8 mouse cellular contexts compared by ENCODE assay signal in the genomic region with DNA sequence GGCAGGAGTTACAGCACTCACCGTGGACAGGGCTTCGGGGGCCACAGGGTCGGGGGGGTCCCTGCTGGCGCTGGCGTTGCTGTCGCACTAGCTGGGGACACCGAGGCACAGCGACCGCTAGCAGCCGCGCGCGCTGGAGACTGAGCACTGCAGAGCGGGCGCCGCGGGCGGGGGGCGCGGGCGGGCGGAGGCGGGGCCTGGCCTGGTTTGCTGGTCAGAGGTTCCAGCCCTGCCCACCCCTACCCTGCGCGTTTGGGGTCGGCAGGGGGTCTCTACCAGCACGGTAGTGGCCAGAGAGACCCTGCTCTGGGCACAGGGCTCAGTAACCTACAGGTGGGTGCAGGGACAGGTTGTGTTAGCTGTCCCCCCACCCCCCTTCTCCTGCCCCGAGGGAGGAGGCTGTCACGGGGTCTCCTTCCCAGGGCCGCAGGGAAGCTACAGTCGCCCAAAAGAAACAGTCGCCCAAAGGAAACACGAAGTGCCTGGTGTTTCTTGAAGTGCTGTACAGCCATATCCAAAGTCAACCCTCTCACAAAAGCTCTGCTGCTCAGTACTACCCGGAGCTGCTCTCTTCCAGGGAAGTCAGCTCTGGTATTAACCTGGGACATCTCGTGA. TPM values are rescaled to one million over a fixed set of nuclear protein-coding genes. Genes with fewer than 3 reads are reported as not detected.
A peak's percentile ranks its signal among the peaks of the same experiment; 100 is the strongest.
DNase-seq lines count a peak whose midpoint lies in the region; ATAC-seq and TF ChIP-seq lines count a peak whose summit lies in the region.

A gene (minus strand): TSS at position 225 of the 615 bp plus-strand sequence.

- no peaks in the 10 kb centered on the region for H3K9me3 ChIP-seq in kidney, embryonic 14.5 days (ENCODE audit: control insufficient read depth, low read length)
- no peaks in the 10 kb centered on the region for H3K9me3 ChIP-seq in heart, postnatal 0 days (replicated peaks; ENCODE audit: control insufficient read depth, low read length)
- H3K9me3 ChIP-seq in liver, embryonic 12.5 days (replicated peaks) = no peaks in the 10 kb centered on the region

- no peak for TF ChIP-seq EP300 in heart, postnatal 0 days (IDR thresholded peaks at IDR 0.05; ENCODE audit: low read depth)

- H3K4me1 ChIP-seq in kidney, embryonic 14.5 days (ENCODE audit: control insufficient read depth, insufficient read depth, low read length) = peaks cover 9% of the 10 kb centered on the region
- peaks cover 5% of the 10 kb centered on the region; the same call in 1 of the 2 replicates for H3K4me1 ChIP-seq in heart, postnatal 0 days (ENCODE audit: control insufficient read depth, insufficient read depth)
- peaks cover 12% of the 10 kb centered on the region for H3K4me1 ChIP-seq in liver, embryonic 12.5 days
- peaks cover 37% of the 10 kb centered on the region for H3K4me1 ChIP-seq in olfactory bulb, adult 2 months (ENCODE audit: control insufficient read depth, insufficient read depth, low read length)

- no peak within 1 kb of the TSS for H3K27ac ChIP-seq in kidney, embryonic 14.5 days (ENCODE audit: low read depth, low read length)
- H3K27ac ChIP-seq in heart, postnatal 0 days (ENCODE audit: low read depth) = no peak within 1 kb of the TSS
- H3K27ac ChIP-seq in liver, embryonic 12.5 days = no peak within 1 kb of the TSS
- no peak within 1 kb of the TSS for H3K27ac ChIP-seq in olfactory bulb, adult 2 months (ENCODE audit: insufficient read depth, low read depth, low read length)

- no peak for TF ChIP-seq CTCF in heart, postnatal 0 days (IDR thresholded peaks at IDR 0.05; ENCODE audit: low read depth)
- no peak for TF ChIP-seq CTCF in olfactory bulb, adult 2 months (IDR thresholded peaks at IDR 0.05; ENCODE audit: insufficient read depth, low read depth, low read length)

- peak within 1 kb of the TSS; percentile 38 for H3K4me3 ChIP-seq in kidney, embryonic 14.5 days (ENCODE audit: low read length)
- peak within 1 kb of the TSS; percentile 35 for H3K4me3 ChIP-seq in heart, postnatal 0 days (ENCODE audit: low read depth, low read length)
- peak within 1 kb of the TSS; percentile 42 for H3K4me3 ChIP-seq in liver, embryonic 12.5 days
- H3K4me3 ChIP-seq in olfactory bulb, adult 2 months (ENCODE audit: insufficient read depth, low read depth, low read length) = peak within 1 kb of the TSS; percentile 35

- peaks cover 21% of the 10 kb centered on the region for H3K27me3 ChIP-seq in kidney, embryonic 14.5 days (ENCODE audit: control insufficient read depth, insufficient read depth, low read length)
- H3K27me3 ChIP-seq in heart, postnatal 0 days (ENCODE audit: control insufficient read depth, insufficient read depth, low read length) = peaks cover 25% of the 10 kb centered on the region
- H3K27me3 ChIP-seq in liver, embryonic 12.5 days (replicated peaks) = peaks cover 69% of the 10 kb centered on the region

- H3K9ac ChIP-seq in kidney, embryonic 14.5 days (ENCODE audit: low read depth, low read length) = peak within 1 kb of the TSS; percentile 44
- H3K9ac ChIP-seq in heart, postnatal 0 days (replicated peaks; ENCODE audit: low read depth, low read length) = no peak within 1 kb of the TSS; the same call in 1 of the 2 replicates
- H3K9ac ChIP-seq in liver, embryonic 12.5 days = peak within 1 kb of the TSS; percentile 28

- peak within 1 kb of the TSS; percentile 71 for H3K4me2 ChIP-seq in kidney, embryonic 14.5 days (replicated peaks; ENCODE audit: low read depth, low read length)
- H3K4me2 ChIP-seq in heart, postnatal 0 days (ENCODE audit: low read depth, low read length) = peak within 1 kb of the TSS; percentile 59
- H3K4me2 ChIP-seq in liver, embryonic 12.5 days = peak within 1 kb of the TSS; percentile 65

- H3K36me3 ChIP-seq in kidney, embryonic 14.5 days (ENCODE audit: control insufficient read depth, insufficient read depth, low read length) = peaks cover 17% of the 10 kb centered on the region
- H3K36me3 ChIP-seq in heart, postnatal 0 days (replicated peaks; ENCODE audit: control insufficient read depth, insufficient read depth, low read length) = peaks cover 12% of the 10 kb centered on the region; the same call in 1 of the 2 replicates
- peaks cover 20% of the 10 kb centered on the region for H3K36me3 ChIP-seq in liver, embryonic 12.5 days

- peak; percentile 54 for ATAC-seq in kidney, embryonic 14.5 days (ENCODE audit: low FRiP score, low TSS enrichment)
- ATAC-seq in heart, postnatal 0 days (ENCODE audit: insufficient read depth, low read depth) = peak; percentile 36; the same call in 1 of the 2 replicates
- peak; percentile 28; the same call in 1 of the 2 replicates for ATAC-seq in liver, embryonic 12.5 days
- no peak for ATAC-seq in cerebellum, adult (ENCODE audit: insufficient number of reproducible peaks, low FRiP score, low TSS enrichment)

- WGBS in kidney, embryonic 14.5 days = 4% methylated on average over 33 of the region's 35 CpGs
- 5% methylated on average over 35 of the region's 35 CpGs for WGBS in heart, postnatal 0 days
- WGBS in liver, embryonic 12.5 days (ENCODE audit: insufficient replicate concordance) = 4% methylated on average over 34 of the region's 35 CpGs
- 6% methylated on average over 33 of the region's 35 CpGs for WGBS in olfactory bulb, adult 2 months

- DNase-seq in kidney, adult 11 months = no peak
- no peak for DNase-seq in adrenal gland, adult 8-10 months
- DNase-seq in heart, postnatal 0 days (ENCODE audit: low spot score) = no peak
- no peak for DNase-seq in right cerebral cortex, adult 2 months (ENCODE audit: low spot score in 2 of 2)

- TF ChIP-seq POLR2A in olfactory bulb, adult 2 months (IDR thresholded peaks at IDR 0.05; ENCODE audit: insufficient read depth, low read depth, low read length) = no peak

RNA-seq across cellular contexts. Expression of the gene that starts here (rescaled TPM):
- 0.76 and 1.9 TPM in 2 replicates for polyA plus RNA-seq in kidney, embryonic 14.5 days (2014; fragmentation: Nextera tagmentation; extraction: Ambion mirVana)
- total RNA-seq in adrenal gland, adult 8-10 months (2022) = 10 to 100 TPM; 12.8 to 44.5 (median 22.1) TPM
- 2.1 TPM in 1 of 2 replicates, not detected in the other for total RNA-seq in heart, postnatal 0 days (2014; rRNA removed; ENCODE audit: low replicate concordance)
- polyA plus RNA-seq in heart, postnatal 0 days (2015; fragmentation: Nextera tagmentation; extraction: Ambion mirVana) = 0.12 and 0.22 TPM in 2 replicates
- polyA plus RNA-seq in liver, embryonic 12.5 days (2016; fragmentation: Nextera tagmentation; extraction: Ambion mirVana) = 0.30 and 0.44 TPM in 2 replicates
- polyA plus RNA-seq in olfactory bulb, adult 2 months (2012; ENCODE audit: insufficient read depth, insufficient read length, low replicate concordance, missing spikeins) = not detected in 2 replicates

Comparison
In these comparisons a context has a peak if more than half of its experiments do, and no peak if none do; other contexts are left out.
1. Peak in ATAC-seq, H3K4me3 ChIP-seq, H3K9ac ChIP-seq and H3K4me2 ChIP-seq in liver, embryonic 12.5 days; RNA of the gene not detected or under 1 TPM.